Mouse (Mus musculus) forebrain, embryonic 11.5 days (tissue): ENCODE results near the gene Adprh. TPM values are rescaled to one million over a fixed set of nuclear protein-coding genes. Genes with fewer than 3 reads are reported as not detected.
"Not testable (repeated sequence)": the region's sequence is repeated elsewhere in the genome, so short reads cannot be mapped to it uniquely, and the experiment has no call there.

Experiments used
- ATAC-seq: fragments of 200-750 bp; cut with Nextera tagmentation; replicated peaks from 2 replicates; pipeline ENCODE4 v1.8.0; 2017; ENCODE audit warnings: moderate TSS enrichment; ENCODE audit not compliant: low FRiP score
- DNase-seq: peaks from one replicate; pipeline ENCODE4 v3.0.0-alpha.2; 2017; ENCODE audit warnings: low spot score
- H3K27ac ChIP-seq: fragments of 300-500 bp; sonication (generic); 2 replicates; pipeline ENCODE4 v1.5.1; 2014; ENCODE audit warnings: low read depth, low read length
- H3K27me3 ChIP-seq: fragments of 300-500 bp; sonication (generic); 2 replicates; pipeline ENCODE4 v1.6.1; 2014; ENCODE audit warnings: mild to moderate bottlenecking, low read length, mixed read lengths; ENCODE audit not compliant: control insufficient read depth, insufficient read depth
- H3K36me3 ChIP-seq: fragments of 300-500 bp; sonication (generic); 2 replicates; pipeline ENCODE4 v1.6.1; 2014; ENCODE audit warnings: mild to moderate bottlenecking, low read length, moderate library complexity, mixed read lengths; ENCODE audit not compliant: control insufficient read depth, insufficient read depth
- H3K4me1 ChIP-seq: fragments of 300-500 bp; sonication (generic); replicated peaks from 2 replicates; pipeline ENCODE4 v1.6.1; 2014; ENCODE audit warnings: low read length, mixed read lengths; ENCODE audit not compliant: control insufficient read depth, insufficient read depth
- H3K4me2 ChIP-seq: fragments of 300-500 bp; sonication (generic); 2 replicates; pipeline ENCODE4 v1.6.1; 2014; ENCODE audit warnings: low read depth, mild to moderate bottlenecking, low read length, moderate library complexity, mixed read lengths; ENCODE audit not compliant: severe bottlenecking
- H3K4me3 ChIP-seq: fragments of 300-500 bp; sonication (generic); 2 replicates; pipeline ENCODE4 v1.5.1; 2014; ENCODE audit warnings: low read depth, low read length
- H3K9ac ChIP-seq: fragments of 300-500 bp; sonication (generic); 2 replicates; pipeline ENCODE4 v1.6.1; 2014; ENCODE audit warnings: low read length
- H3K9me3 ChIP-seq: fragments of 300-500 bp; sonication (generic); 2 replicates; pipeline ENCODE4 v1.6.1; 2016; ENCODE audit warnings: low read length, mixed read lengths; ENCODE audit not compliant: control insufficient read depth
- WGBS: fragments of 180-500 bp; shearing (Covaris S2); extraction: QIAGEN DNeasy Blood & Tissue Kit; methylation state at CpG from one replicate; pipeline ENCODE4 v1.1.7; 2014; 5-methylcytosine and 5-hydroxymethylcytosine counted together
- polyA plus RNA-seq: library from polyadenylated mRNA; unstranded; fragments of >200 nt; fragmentation: Nextera tagmentation; extraction: Ambion mirVana; gene quantifications from 2 replicates; pipeline ENCODE4 v1.2.1, GENCODE M21; 2014

The Adprh gene
- polyA plus RNA-seq, 1 experiment from 2014 or later, result 135 TPM

DNA sequence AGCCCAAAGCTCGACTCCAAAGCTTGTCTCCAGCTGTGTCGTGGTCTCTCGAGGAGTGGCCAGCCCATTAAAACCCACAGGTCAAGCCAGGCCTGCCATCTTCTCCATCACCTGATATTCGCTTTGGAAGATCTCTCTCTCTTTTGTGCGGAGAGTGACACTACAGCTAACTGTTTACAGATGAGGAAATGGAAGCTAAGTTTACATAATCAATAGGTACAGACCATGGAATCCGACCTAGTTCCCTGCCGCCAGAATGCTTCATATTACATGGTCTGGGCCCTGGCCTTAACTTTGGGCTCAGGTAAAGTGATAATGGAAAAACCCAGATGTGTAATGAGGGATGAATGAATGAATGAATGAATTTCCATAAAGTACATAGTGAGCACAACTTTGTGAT, 1.8 kb downstream of the Adprh start:
- Histone ChIP-seq H3K9me3 (no peaks in the 10 kb centered on the region), H3K4me3 (no peak overlapping the region), H3K9ac (no peak overlapping the region), H3K4me2 (no peak overlapping the region), H3K4me1 (peaks cover 4% of the 10 kb centered on the region; the same call in 1 of the 2 replicates), H3K36me3 (peaks cover 13% of the 10 kb centered on the region), H3K27ac (no peak overlapping the region), H3K27me3 (no peaks in the 10 kb centered on the region)
- ATAC-seq, result no peak
- no peak for DNase-seq
- WGBS, result 89% methylated on average over 7 of the region's 7 CpGs

DNA sequence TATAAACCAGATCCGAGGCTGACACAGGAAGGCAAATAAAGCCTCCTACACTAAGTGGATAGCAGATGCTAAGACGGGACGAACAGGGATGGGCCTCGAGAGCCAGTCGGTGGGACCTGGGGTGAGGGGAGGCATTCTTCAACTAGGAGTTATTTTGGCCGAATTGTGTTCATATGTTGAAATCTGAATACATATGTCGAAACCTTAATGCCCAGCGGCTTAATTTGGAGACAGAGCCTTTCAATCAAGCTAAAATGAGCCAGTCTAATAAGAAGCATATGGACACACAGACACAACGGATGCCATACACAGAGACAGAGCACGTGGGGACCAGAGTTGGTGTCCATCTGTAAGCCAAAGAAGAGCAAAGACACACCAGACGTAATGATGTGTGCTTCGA, 4.0 kb downstream of the Adprh start:
- Histone ChIP-seq H3K4me3 (no peak overlapping the region), H3K4me1 (peaks cover 4% of the 10 kb centered on the region; the same call in 1 of the 2 replicates), H3K4me2 (no peak overlapping the region), H3K27me3 (no peaks in the 10 kb centered on the region), H3K36me3 (peaks cover 24% of the 10 kb centered on the region), H3K27ac (no peak overlapping the region), H3K9me3 (no peaks in the 10 kb centered on the region), H3K9ac (no peak overlapping the region)
- ATAC-seq (no peak), DNase-seq (no peak)
- WGBS, result 89% methylated on average over 12 of the region's 12 CpGs

GRCm38 (mm10) chr16:38447366-38447765, 5.1 kb downstream of the Adprh start:
- peaks cover 4% of the 10 kb centered on the region; the same call in 1 of the 2 replicates for H3K4me1 ChIP-seq
- no peak overlapping the region for H3K4me3 ChIP-seq
- H3K36me3 ChIP-seq, result peaks cover 24% of the 10 kb centered on the region
- H3K27me3 ChIP-seq, result no peaks in the 10 kb centered on the region
- no peak for DNase-seq
- H3K9me3 ChIP-seq, result no peaks in the 10 kb centered on the region
- ATAC-seq, result no peak
- H3K4me2 ChIP-seq, result no peak overlapping the region
- no peak overlapping the region for H3K9ac ChIP-seq
- 88% methylated on average over 21 of the region's 21 CpGs for WGBS
- H3K27ac ChIP-seq, result no peak overlapping the region

GRCm38 (mm10) chr16:38446141-38446540, 6.4 kb downstream of the Adprh start:
- H3K4me1 ChIP-seq, H3K9ac ChIP-seq, H3K27ac ChIP-seq, H3K27me3 ChIP-seq, H3K4me2 ChIP-seq, ATAC-seq, DNase-seq, H3K9me3 ChIP-seq, H3K4me3 ChIP-seq: not testable (repeated sequence)
- 97% methylated on average over 2 of the region's 2 CpGs for WGBS
- H3K36me3 ChIP-seq, result peaks cover 24% of the 10 kb centered on the region

- Histone ChIP-seq H3K27ac (no peak overlapping the region), H3K27me3 (no peaks in the 10 kb centered on the region), H3K4me3 (no peak overlapping the region), H3K9ac (no peak overlapping the region), H3K4me2 (no peak overlapping the region), H3K4me1 (no peaks in the 10 kb centered on the region), H3K9me3 (no peaks in the 10 kb centered on the region), H3K36me3 (peaks cover 24% of the 10 kb centered on the region)
- no peak for ATAC-seq
- DNase-seq, result no peak
- 96% methylated on average over 20 of the region's 20 CpGs for WGBS
These were observed 6.9 kb downstream of the Adprh start for GRCm38 (mm10) chr16:38445576-38445975.

DNA sequence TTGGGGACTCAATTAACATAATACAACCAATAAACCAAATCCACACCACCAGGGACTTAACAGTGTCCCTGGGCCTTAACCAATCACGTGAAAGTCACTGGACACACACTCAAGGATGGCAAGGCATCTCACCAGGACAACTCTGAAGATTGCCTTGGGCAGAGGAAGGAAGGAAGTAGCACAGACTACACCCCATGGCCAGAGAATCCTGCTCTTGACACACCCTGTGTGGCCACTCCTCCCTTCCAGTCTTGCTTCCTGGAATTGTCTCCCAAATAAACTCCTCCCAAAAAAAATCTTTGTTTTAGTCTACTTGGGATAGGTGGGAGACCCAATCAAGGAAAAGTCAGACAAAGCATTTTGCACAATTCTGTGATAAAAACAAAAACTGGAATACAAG, 7.5 kb downstream of the Adprh start:
- peaks cover 24% of the 10 kb centered on the region for H3K36me3 ChIP-seq
- WGBS, result 87% methylated on average over 1 of the region's 1 CpGs
- DNase-seq, result no peak

GRCm38 (mm10) chr16:38443721-38444464, 8.6 kb downstream of the Adprh start:
- WGBS, result 95% methylated on average over 7 of the region's 7 CpGs
- Histone ChIP-seq H3K9ac (no peak overlapping the region), H3K36me3 (peaks cover 24% of the 10 kb centered on the region), H3K9me3 (no peaks in the 10 kb centered on the region), H3K27ac (no peak overlapping the region), H3K27me3 (no peaks in the 10 kb centered on the region), H3K4me1 (no peaks in the 10 kb centered on the region), H3K4me3 (no peak overlapping the region), H3K4me2 (no peak overlapping the region)
- no peak for ATAC-seq
- no peak for DNase-seq

More for the DNA sequence above, 7.5 kb downstream of the Adprh start:
- Histone ChIP-seq H3K9ac (no peak overlapping the region), H3K4me2 (no peak overlapping the region), H3K27me3 (no peaks in the 10 kb centered on the region), H3K4me1 (no peaks in the 10 kb centered on the region), H3K4me3 (no peak overlapping the region), H3K27ac (no peak overlapping the region), H3K9me3 (no peaks in the 10 kb centered on the region)
- no peak for ATAC-seq

GRCm38 (mm10) chr16:38442216-38442615, 10.3 kb downstream of the Adprh start:
- H3K36me3 ChIP-seq, result peaks cover 21% of the 10 kb centered on the region
- no peaks in the 10 kb centered on the region for H3K4me1 ChIP-seq
- ATAC-seq (no peak), DNase-seq (no peak)
- H3K27me3 ChIP-seq, result no peaks in the 10 kb centered on the region
- WGBS, result 90% methylated on average over 8 of the region's 8 CpGs
- H3K4me2 ChIP-seq, result no peak overlapping the region
- no peak overlapping the region for H3K9ac ChIP-seq
- H3K4me3 ChIP-seq, result no peak overlapping the region
- H3K27ac ChIP-seq, result no peak overlapping the region
- no peaks in the 10 kb centered on the region for H3K9me3 ChIP-seq

- H3K4me3 ChIP-seq, result no peak overlapping the region
- no peak overlapping the region for H3K4me2 ChIP-seq
- 86% methylated on average over 5 of the region's 5 CpGs for WGBS
- no peak overlapping the region for H3K27ac ChIP-seq
- no peak overlapping the region for H3K9ac ChIP-seq
- no peaks in the 10 kb centered on the region for H3K27me3 ChIP-seq
- H3K36me3 ChIP-seq, result peaks cover 15% of the 10 kb centered on the region
- H3K4me1 ChIP-seq, result no peaks in the 10 kb centered on the region
- H3K9me3 ChIP-seq, result no peaks in the 10 kb centered on the region
- DNase-seq (no peak), ATAC-seq (no peak)
These were observed 10.9 kb downstream of the Adprh start for GRCm38 (mm10) chr16:38441611-38442010.
